Mouse (Mus musculus): Measurements from ENCODE around the gene Gm20388. TPM values are rescaled to one million over a fixed set of nuclear protein-coding genes. Genes with fewer than 3 reads are reported as not detected.

Gm20388 gene
- polyA plus RNA-seq, 1 experiment from 2014 or later = not detected

DNA sequence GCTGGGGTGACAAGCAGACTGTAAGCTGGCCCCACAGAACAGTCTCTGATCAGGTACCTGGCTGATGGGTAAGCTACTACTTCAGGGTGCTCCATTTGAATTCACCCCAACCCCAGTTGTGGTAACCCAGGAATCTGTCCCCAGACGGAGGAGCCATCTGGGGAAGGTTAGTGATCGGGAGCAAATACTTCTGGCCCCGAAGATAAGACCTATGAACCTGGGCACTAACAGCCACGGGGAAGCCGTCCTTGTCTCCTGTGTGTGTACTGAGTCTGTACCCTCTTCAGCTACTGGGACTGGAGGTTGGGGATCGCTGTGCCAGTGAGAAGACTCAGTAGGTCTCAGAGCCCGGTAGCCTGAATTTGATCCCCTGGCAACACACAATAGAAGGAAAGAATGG is 491.1 kb downstream of the Gm20388 start:
- no peak for DNase-seq (ENCODE audit: low spot score)
- H3K27me3 ChIP-seq (ENCODE audit: control insufficient read depth, insufficient read depth, low read length) = no peaks in the 10 kb centered on the region
- H3K4me3 ChIP-seq (ENCODE audit: low read depth, low read length) = no peak overlapping the region
- H3K4me1 ChIP-seq (ENCODE audit: control insufficient read depth, insufficient read depth, low read length) = peaks cover 26% of the 10 kb centered on the region
- H3K9me3 ChIP-seq (ENCODE audit: control insufficient read depth, low read length) = no peaks in the 10 kb centered on the region
- H3K4me2 ChIP-seq (ENCODE audit: low read depth, severe bottlenecking) = no peak overlapping the region
- H3K36me3 ChIP-seq (ENCODE audit: control insufficient read depth, insufficient read depth, low read length) = no peaks in the 10 kb centered on the region
- 88% methylated on average over 7 of the region's 7 CpGs for WGBS
- no peak overlapping the region for H3K27ac ChIP-seq (replicated peaks; ENCODE audit: low read depth, low read length)
- no peak overlapping the region for H3K9ac ChIP-seq (ENCODE audit: low read length)
- no peak for ATAC-seq (ENCODE audit: insufficient number of reproducible peaks, low FRiP score, low TSS enrichment, low read depth)

DNA sequence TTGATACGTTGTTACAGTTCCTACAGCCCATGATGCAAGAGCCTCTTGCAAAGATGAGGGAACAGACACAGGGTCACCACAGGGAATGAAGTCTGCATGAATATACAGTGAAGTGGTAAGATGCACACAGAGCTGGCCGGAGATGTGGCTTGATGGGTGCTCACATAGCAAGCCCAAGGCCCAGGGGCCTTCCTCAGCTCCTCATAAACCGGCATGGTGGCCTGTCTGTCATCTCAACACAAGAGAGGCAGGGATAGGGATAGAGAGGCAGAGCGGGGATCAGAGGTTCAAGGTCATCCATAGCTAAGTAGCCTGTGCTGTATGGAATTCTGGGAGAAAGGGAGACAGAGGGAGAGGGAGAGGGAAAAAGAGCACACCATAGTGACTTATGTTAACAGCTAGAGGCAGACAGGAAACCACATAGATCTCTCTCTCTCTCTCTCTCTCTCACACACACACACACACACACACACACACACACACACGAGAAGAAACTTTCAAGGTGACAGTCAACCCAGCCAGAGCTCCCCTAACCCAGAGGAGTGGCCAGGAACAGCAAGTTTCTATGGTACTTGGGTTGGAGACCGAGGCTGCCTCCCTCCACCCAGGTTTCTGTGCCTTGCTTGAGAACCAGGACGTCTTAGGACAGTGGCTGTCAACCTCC is 493.1 kb downstream of the Gm20388 start:
- Histone ChIP-seq H3K27ac (replicated peaks; ENCODE audit: low read depth, low read length) (no peak overlapping the region), H3K4me3 (ENCODE audit: low read depth, low read length) (no peak overlapping the region), H3K27me3 (ENCODE audit: control insufficient read depth, insufficient read depth, low read length) (no peaks in the 10 kb centered on the region), H3K9me3 (ENCODE audit: control insufficient read depth, low read length) (no peaks in the 10 kb centered on the region), H3K4me2 (ENCODE audit: low read depth, severe bottlenecking) (no peak overlapping the region), H3K9ac (ENCODE audit: low read length) (no peak overlapping the region), H3K36me3 (ENCODE audit: control insufficient read depth, insufficient read depth, low read length) (no peaks in the 10 kb centered on the region), H3K4me1 (ENCODE audit: control insufficient read depth, insufficient read depth, low read length) (peaks cover 39% of the 10 kb centered on the region)
- DNase-seq (ENCODE audit: low spot score) (no peak), ATAC-seq (ENCODE audit: insufficient number of reproducible peaks, low FRiP score, low TSS enrichment, low read depth) (no peak)
- 77% methylated on average over 7 of the region's 7 CpGs for WGBS

DNA sequence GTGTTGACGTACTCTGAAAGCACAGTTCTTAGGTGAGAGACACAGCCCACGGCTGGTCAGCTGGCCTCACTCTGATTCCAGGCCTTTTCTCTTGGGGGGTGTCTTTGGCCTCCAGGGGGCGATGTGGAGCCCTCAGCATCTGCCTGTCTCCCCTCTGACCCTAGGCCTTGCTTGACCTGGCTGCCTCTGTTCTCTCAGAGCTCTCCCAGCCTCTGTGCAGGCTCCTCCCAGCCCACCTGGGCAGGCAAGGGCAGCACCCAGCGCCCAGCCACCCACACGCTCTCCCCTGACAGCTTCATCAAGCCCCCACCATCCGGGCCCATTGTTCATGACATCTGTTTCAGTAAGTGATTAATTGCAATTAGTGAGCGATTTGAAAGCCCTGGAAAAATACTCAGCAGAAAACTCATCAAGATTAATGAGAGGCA is 494.0 kb downstream of the Gm20388 start:
- Histone ChIP-seq H3K36me3 (ENCODE audit: control insufficient read depth, insufficient read depth, low read length) (no peaks in the 10 kb centered on the region), H3K9ac (ENCODE audit: low read length) (no peak overlapping the region), H3K4me3 (ENCODE audit: low read depth, low read length) (no peak overlapping the region), H3K4me2 (ENCODE audit: low read depth, severe bottlenecking) (no peak overlapping the region), H3K27me3 (ENCODE audit: control insufficient read depth, insufficient read depth, low read length) (no peaks in the 10 kb centered on the region), H3K27ac (replicated peaks; ENCODE audit: low read depth, low read length) (no peak overlapping the region), H3K4me1 (ENCODE audit: control insufficient read depth, insufficient read depth, low read length) (peaks cover 40% of the 10 kb centered on the region), H3K9me3 (ENCODE audit: control insufficient read depth, low read length) (no peaks in the 10 kb centered on the region)
- peak; percentile 70 for DNase-seq (ENCODE audit: low spot score)
- no peak for ATAC-seq (ENCODE audit: insufficient number of reproducible peaks, low FRiP score, low TSS enrichment, low read depth)
- WGBS = 39% methylated on average over 7 of the region's 7 CpGs

DNA sequence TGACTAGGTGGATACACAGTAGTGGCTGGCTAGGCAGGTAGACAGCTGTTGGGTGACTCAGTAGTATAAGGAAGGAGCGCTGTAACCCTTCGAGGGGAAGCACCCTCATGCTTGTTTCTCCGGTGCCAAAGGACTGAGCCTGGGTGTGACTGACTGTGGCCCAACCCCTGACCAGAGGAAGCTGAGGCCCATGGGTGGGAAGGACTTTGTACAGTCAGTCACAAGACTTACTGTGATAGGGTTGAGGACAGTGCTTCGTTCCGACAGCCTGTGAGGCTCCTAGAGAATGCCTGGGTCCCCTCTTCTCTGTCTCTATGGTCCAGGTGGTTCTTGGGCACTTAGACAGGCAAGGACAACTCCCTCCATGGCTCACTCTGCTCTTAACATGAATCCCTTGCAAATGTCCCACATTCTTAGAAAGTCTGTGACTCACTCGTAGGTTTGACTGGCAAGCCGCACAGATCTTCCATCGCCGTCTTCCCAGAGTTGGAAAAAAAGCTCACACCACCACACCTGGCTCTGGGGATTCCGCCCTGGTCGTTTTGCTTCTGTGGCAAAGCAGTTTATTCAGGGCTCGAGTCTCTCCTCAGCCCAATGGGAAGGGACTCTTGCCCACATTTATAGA is 495.5 kb downstream of the Gm20388 start:
- no peaks in the 10 kb centered on the region for H3K9me3 ChIP-seq (ENCODE audit: control insufficient read depth, low read length)
- H3K4me2 ChIP-seq (ENCODE audit: low read depth, severe bottlenecking) = no peak overlapping the region
- ATAC-seq (ENCODE audit: insufficient number of reproducible peaks, low FRiP score, low TSS enrichment, low read depth) (no peak), DNase-seq (ENCODE audit: low spot score) (no peak)
- no peak overlapping the region for H3K27ac ChIP-seq (replicated peaks; ENCODE audit: low read depth, low read length)
- no peak overlapping the region for H3K9ac ChIP-seq (ENCODE audit: low read length)
- no peaks in the 10 kb centered on the region for H3K36me3 ChIP-seq (ENCODE audit: control insufficient read depth, insufficient read depth, low read length)
- WGBS = 88% methylated on average over 12 of the region's 12 CpGs
- H3K4me3 ChIP-seq (ENCODE audit: low read depth, low read length) = no peak overlapping the region
- H3K27me3 ChIP-seq (ENCODE audit: control insufficient read depth, insufficient read depth, low read length) = no peaks in the 10 kb centered on the region
- H3K4me1 ChIP-seq (ENCODE audit: control insufficient read depth, insufficient read depth, low read length) = peaks cover 51% of the 10 kb centered on the region

DNA sequence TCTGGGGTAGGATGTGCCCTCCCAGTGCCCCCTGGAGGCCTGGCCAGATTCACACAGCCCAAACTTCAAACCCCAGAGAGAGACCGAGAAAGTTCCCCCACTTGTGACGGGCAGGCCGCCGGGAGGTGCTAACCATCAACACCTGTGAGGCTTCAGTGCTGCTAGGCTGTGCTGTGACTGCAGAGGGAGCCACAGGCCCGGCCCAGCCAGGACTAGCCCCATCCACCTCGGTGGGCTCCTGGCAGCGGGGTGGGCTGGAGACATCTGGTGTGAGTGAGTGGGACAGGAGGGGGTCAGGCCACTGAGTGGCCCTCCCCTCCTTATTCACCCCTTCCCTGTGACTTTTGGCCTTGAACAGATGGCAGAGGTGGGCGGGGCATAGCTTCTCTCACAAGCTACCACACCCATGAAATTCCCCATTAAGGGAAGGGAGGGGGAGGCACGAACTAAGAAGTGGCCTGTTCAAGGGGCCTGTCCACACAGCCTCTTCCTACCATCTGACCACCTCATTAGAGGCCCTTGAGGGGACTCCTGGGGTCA is 497.1 kb downstream of the Gm20388 start:
- ATAC-seq (ENCODE audit: insufficient number of reproducible peaks, low FRiP score, low TSS enrichment, low read depth) = peak; percentile 80
- H3K4me2 ChIP-seq (ENCODE audit: low read depth, severe bottlenecking) = no peak overlapping the region
- DNase-seq (ENCODE audit: low spot score) = peak; percentile 91
- WGBS = under 1% methylated on average over 9 of the region's 9 CpGs
- H3K4me1 ChIP-seq (ENCODE audit: control insufficient read depth, insufficient read depth, low read length) = peaks cover 63% of the 10 kb centered on the region
- H3K27ac ChIP-seq (replicated peaks; ENCODE audit: low read depth, low read length) = 0 out of 2 replicates have a peak overlapping the region, but pooled peaks have one; percentile 18
- H3K9me3 ChIP-seq (ENCODE audit: control insufficient read depth, low read length) = no peaks in the 10 kb centered on the region
- H3K4me3 ChIP-seq (ENCODE audit: low read depth, low read length) = no peak overlapping the region
- no peak overlapping the region; the same call in 1 of the 2 replicates for H3K9ac ChIP-seq (ENCODE audit: low read length)
- H3K36me3 ChIP-seq (ENCODE audit: control insufficient read depth, insufficient read depth, low read length) = no peaks in the 10 kb centered on the region
- 0 out of 2 replicates have a peak, but pooled peaks cover 2% of the 10 kb centered on the region for H3K27me3 ChIP-seq (ENCODE audit: control insufficient read depth, insufficient read depth, low read length)

DNA sequence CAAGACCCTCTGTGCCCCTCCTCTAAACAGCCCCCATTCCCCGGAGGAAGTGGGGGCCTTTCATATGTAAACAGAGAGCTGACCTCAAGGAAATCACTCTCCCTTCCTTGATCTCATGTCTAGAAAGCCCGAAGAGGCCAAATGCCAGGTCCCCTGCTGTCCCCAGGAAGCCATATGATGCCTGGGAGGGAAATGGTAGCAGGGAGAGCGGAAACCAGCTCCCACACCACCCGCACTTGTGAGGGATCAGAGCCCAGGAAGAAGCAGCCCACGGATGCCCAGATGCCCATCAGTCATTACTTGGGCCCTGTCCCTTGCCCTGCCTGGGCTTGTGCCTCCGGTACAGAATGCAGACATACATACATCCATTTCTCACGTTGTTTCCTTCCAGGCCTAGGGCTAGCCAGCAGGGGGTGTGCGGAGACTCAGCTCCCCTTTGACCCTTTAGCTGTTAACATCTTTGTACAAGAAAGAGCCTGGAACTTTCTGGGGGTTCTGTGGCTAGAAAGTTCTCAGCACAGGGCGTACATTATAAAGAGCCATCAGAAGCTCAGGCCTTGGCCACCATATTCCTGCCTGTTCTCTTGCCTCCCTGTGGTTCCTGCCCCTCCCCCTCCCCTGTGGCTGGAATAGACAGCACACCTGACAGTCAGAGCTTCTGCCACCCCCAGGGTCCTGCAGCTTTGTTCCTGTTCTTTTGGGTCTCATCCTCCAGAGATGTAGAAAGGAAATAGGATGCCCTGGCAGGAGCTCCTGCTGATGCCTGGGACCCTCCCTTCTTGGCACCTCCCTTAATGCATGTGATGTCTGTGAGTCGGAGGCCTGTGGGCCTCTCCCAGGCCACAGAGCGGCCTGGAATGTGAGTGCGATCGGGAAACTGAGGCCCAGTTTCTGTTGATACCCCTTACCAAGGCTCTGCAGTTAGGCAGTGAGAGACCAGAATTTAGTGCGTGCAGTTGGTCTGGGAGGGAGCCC is 497.9 kb downstream of the Gm20388 start:
- Histone ChIP-seq H3K27ac (replicated peaks; ENCODE audit: low read depth, low read length) (0 out of 2 replicates have a peak overlapping the region, but pooled peaks have one; percentile 18), H3K27me3 (ENCODE audit: control insufficient read depth, insufficient read depth, low read length) (0 out of 2 replicates have a peak, but pooled peaks cover 2% of the 10 kb centered on the region), H3K4me3 (ENCODE audit: low read depth, low read length) (no peak overlapping the region), H3K4me2 (ENCODE audit: low read depth, severe bottlenecking) (no peak overlapping the region), H3K4me1 (ENCODE audit: control insufficient read depth, insufficient read depth, low read length) (peaks cover 69% of the 10 kb centered on the region), H3K9me3 (ENCODE audit: control insufficient read depth, low read length) (no peaks in the 10 kb centered on the region), H3K9ac (ENCODE audit: low read length) (no peak overlapping the region), H3K36me3 (ENCODE audit: control insufficient read depth, insufficient read depth, low read length) (no peaks in the 10 kb centered on the region)
- ATAC-seq (ENCODE audit: insufficient number of reproducible peaks, low FRiP score, low TSS enrichment, low read depth) = no peak
- DNase-seq (ENCODE audit: low spot score) = no peak
- 24% methylated on average over 14 of the region's 14 CpGs for WGBS

DNA sequence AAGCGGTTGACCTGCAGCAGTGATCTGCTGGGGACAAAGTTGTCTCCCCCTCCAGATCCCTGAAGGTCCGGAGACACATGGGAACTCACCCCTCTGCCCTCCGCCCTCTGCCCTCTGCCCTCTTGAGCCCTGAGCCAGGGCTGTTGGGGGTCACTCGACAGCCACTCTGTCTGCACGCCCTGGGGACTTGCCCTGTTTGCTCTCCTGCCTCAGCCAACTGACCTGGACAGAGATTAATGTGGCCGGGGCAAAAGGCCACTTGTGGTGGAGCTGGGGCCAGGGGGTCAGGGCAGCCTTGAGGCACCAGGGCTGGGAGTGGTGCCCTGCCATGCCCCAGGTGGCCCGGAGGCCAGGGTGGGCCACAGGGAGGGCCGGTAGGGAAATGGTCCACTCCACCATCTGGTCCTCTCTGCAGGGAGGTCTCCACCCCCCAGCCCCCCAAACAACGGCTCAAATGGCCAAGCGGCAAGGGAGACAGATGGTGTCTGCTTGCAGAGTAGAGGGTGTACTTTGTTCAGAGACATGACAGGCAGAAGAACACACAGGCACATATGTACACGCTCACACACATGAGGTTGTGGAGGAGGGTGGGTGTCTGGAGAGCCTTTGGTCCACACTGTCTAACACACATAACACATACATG is 498.9 kb downstream of the Gm20388 start:
- no peaks in the 10 kb centered on the region for H3K9me3 ChIP-seq (ENCODE audit: control insufficient read depth, low read length)
- H3K4me2 ChIP-seq (ENCODE audit: low read depth, severe bottlenecking) = no peak overlapping the region
- H3K4me3 ChIP-seq (ENCODE audit: low read depth, low read length) = no peak overlapping the region
- no peak for DNase-seq (ENCODE audit: low spot score)
- WGBS = 25% methylated on average over 11 of the region's 11 CpGs
- H3K9ac ChIP-seq (ENCODE audit: low read length) = no peak overlapping the region
- no peak overlapping the region for H3K27ac ChIP-seq (replicated peaks; ENCODE audit: low read depth, low read length)
- H3K36me3 ChIP-seq (ENCODE audit: control insufficient read depth, insufficient read depth, low read length) = no peaks in the 10 kb centered on the region
- 0 out of 2 replicates have a peak, but pooled peaks cover 2% of the 10 kb centered on the region for H3K27me3 ChIP-seq (ENCODE audit: control insufficient read depth, insufficient read depth, low read length)
- no peak for ATAC-seq (ENCODE audit: insufficient number of reproducible peaks, low FRiP score, low TSS enrichment, low read depth)
- H3K4me1 ChIP-seq (ENCODE audit: control insufficient read depth, insufficient read depth, low read length) = peaks cover 72% of the 10 kb centered on the region
